Mouse (Mus musculus) adrenal gland, postnatal 4 days (tissue): ENCODE results near the gene Nat8. TPM values are rescaled to one million over a fixed set of nuclear protein-coding genes. Genes with fewer than 3 reads are reported as not detected.
"Not testable (repeated sequence)": the region's sequence is repeated elsewhere in the genome, so short reads cannot be mapped to it uniquely, and the experiment has no call there.

Source experiments
- DNase-seq, 2 experiments: peaks; one replicate each; pipeline ENCODE4 v3.0.0; 2021 to 2022; ENCODE audit warnings: low spot score in 2 of 2, mixed read lengths in 2 of 2
- microRNA-seq: library from miRNA; unstranded; fragments of <30 nt; microRNA quantifications from one replicate; pipeline ENCODE4 v1.2.0, GENCODE M21; 2021
- total RNA-seq, 2 experiments: library from RNA; stranded (reverse); gene quantifications; 2 replicates each; pipeline ENCODE4 v1.2.3; 2021

Nat8 gene
- total RNA-seq, 2 experiments from 2014 or later: 0.85 to 1.6 TPM

GRCm38 (mm10) chr6:85836827-85837226 is 4.9 kb upstream of the Nat8 start:
- peak; percentile 30 to 64 for DNase-seq

- not testable (repeated sequence) for DNase-seq
Observed at GRCm38 (mm10) chr6:85836098-85836497, 4.2 kb upstream of the Nat8 start.

- DNase-seq: not testable (repeated sequence)
Observed at GRCm38 (mm10) chr6:85835104-85835503, 3.2 kb upstream of the Nat8 start.

- DNase-seq: not testable (repeated sequence)
Observed at GRCm38 (mm10) chr6:85834504-85835100, 2.7 kb upstream of the Nat8 start.

- DNase-seq: no peak
Observed at GRCm38 (mm10) chr6:85829462-85829861, 2.4 kb downstream of the Nat8 start.

- no peak for DNase-seq
Observed at GRCm38 (mm10) chr6:85825886-85826285, 6.0 kb downstream of the Nat8 start.

GRCm38 (mm10) chr6:85823382-85824090 is 8.3 kb downstream of the Nat8 start:
- no peak for DNase-seq

- DNase-seq: no peak
Observed at GRCm38 (mm10) chr6:85822286-85822685, 9.6 kb downstream of the Nat8 start.

- no peak for DNase-seq
Observed at GRCm38 (mm10) chr6:85820837-85821236, 11.0 kb downstream of the Nat8 start, which contains the start of the genes Nat8f6 and Nat8f5. TSS of gene Nat8f6 (minus strand) at chr6:85820954. TSS of gene Nat8f5 (minus strand) at chr6:85820972.

GRCm38 (mm10) chr6:85818338-85818737 is 13.5 kb downstream of the Nat8 start:
- no peak for DNase-seq

GRCm38 (mm10) chr6:85813339-85813738 is 18.5 kb downstream of the Nat8 start:
- no peak for DNase-seq

- DNase-seq: not testable (repeated sequence)
Observed at GRCm38 (mm10) chr6:85810942-85811537, 20.8 kb downstream of the Nat8 start.

- DNase-seq: not testable (repeated sequence)
Observed at GRCm38 (mm10) chr6:85810514-85810913, 21.4 kb downstream of the Nat8 start.

- not testable (repeated sequence) for DNase-seq
Observed at GRCm38 (mm10) chr6:85809784-85810183, 22.1 kb downstream of the Nat8 start.

- DNase-seq: not testable (repeated sequence)
Observed at GRCm38 (mm10) chr6:85803180-85803579, 28.7 kb downstream of the Nat8 start.

Small RNA genes lying within 50 kb of the gene (microRNA-seq; reads per million reads assigned to microRNA genes)
- gene Mir6375: not detected

Other genes with a start within 250 kb of the Nat8 start
- 10 to 100 TPM; 13.3 to 13.9 TPM for gene Alms1, start 244.6 kb downstream of the Nat8 start, total RNA-seq
- 1 to 10 TPM in 1 of 2 experiments, under 1 TPM in 1; 0.67 to 1.0 TPM for gene Nat8f7, start 118.9 kb downstream of the Nat8 start, total RNA-seq
- under 1 TPM; 0.23 to 0.39 TPM for gene Nat8f3, start 66.3 kb downstream of the Nat8 start, total RNA-seq
- gene Nat8f6, start 11.1 kb downstream of the Nat8 start, total RNA-seq: under 1 TPM; 0.28 to 0.45 TPM
- gene Nat8f5, start 11.1 kb downstream of the Nat8 start, total RNA-seq: 1 to 10 TPM in 1 of 2 experiments, under 1 TPM in 1; 0.31 to 1.0 TPM
- gene Nat8f2, start 37.1 kb upstream of the Nat8 start, total RNA-seq: 1 to 10 TPM; 1.1 to 1.2 TPM
- 10 to 100 TPM; 15.0 to 18.0 TPM for gene Nat8f4, start 72.8 kb upstream of the Nat8 start, total RNA-seq
- 10 to 100 TPM; 61.8 to 65.7 TPM for gene Tprkb, start 79.8 kb upstream of the Nat8 start, total RNA-seq
- 10 to 100 TPM; 36.4 to 36.9 TPM for gene Nat8f1, start 83.6 kb upstream of the Nat8 start, total RNA-seq
- gene Dusp11, start 129.6 kb upstream of the Nat8 start, total RNA-seq: 100 to 1,000 TPM in 1 of 2 experiments, 10 to 100 TPM in 1; 96.9 to 102 TPM
- gene Figla, start 184.1 kb upstream of the Nat8 start, total RNA-seq: not detected
- gene Add2, start 196.6 kb upstream of the Nat8 start, total RNA-seq: 10 to 100 TPM in 1 of 2 experiments, 1 to 10 TPM in 1; 9.7 to 18.2 TPM